Mouse (Mus musculus) limb, embryonic 14.5 days (tissue): ENCODE data around the gene Akap6. TPM values are rescaled to one million over a fixed set of nuclear protein-coding genes. Genes with fewer than 3 reads are reported as not detected.

Experiments used
- ATAC-seq: fragments of 200-750 bp; cut with Nextera tagmentation; 2 replicates; pipeline ENCODE4 v1.8.0; 2017; ENCODE audit warnings: low read depth, moderate number of reproducible peaks, moderate TSS enrichment; ENCODE audit not compliant: low FRiP score
- DNase-seq: peaks from one replicate; pipeline ENCODE4 v3.0.0-alpha.2; 2015; ENCODE audit warnings: low spot score
- H3K27ac ChIP-seq: fragments of 300-500 bp; sonication (generic); replicated peaks from 2 replicates; pipeline ENCODE4 v1.5.1; 2014; ENCODE audit warnings: low read depth, mild to moderate bottlenecking, low read length, moderate library complexity, mixed read lengths
- H3K27me3 ChIP-seq: fragments of 300-500 bp; sonication (generic); 2 replicates; pipeline ENCODE4 v1.6.1; 2014; ENCODE audit warnings: low read length, mixed read lengths; ENCODE audit not compliant: control insufficient read depth, insufficient read depth
- H3K36me3 ChIP-seq: fragments of 300-500 bp; sonication (generic); 2 replicates; pipeline ENCODE4 v1.6.1; 2014; ENCODE audit warnings: mild to moderate bottlenecking, low read length, moderate library complexity, mixed read lengths; ENCODE audit not compliant: control insufficient read depth, insufficient read depth
- H3K4me1 ChIP-seq: fragments of 300-500 bp; sonication (generic); 2 replicates; pipeline ENCODE4 v1.6.1; 2014; ENCODE audit warnings: antibody characterized with exemption, low read length, mixed read lengths; ENCODE audit not compliant: control insufficient read depth, insufficient read depth
- H3K4me2 ChIP-seq: fragments of 300-500 bp; sonication (generic); replicated peaks from 2 replicates; pipeline ENCODE4 v1.6.1; 2014; ENCODE audit warnings: low read depth, mild to moderate bottlenecking, low read length, moderate library complexity; ENCODE audit not compliant: severe bottlenecking
- H3K4me3 ChIP-seq: fragments of 300-500 bp; sonication (generic); replicated peaks from 2 replicates; pipeline ENCODE4 v1.5.1; 2014; ENCODE audit warnings: low read length
- H3K9ac ChIP-seq: fragments of 300-500 bp; sonication (generic); 2 replicates; pipeline ENCODE4 v1.6.1; 2014; ENCODE audit warnings: mild to moderate bottlenecking, low read depth, low read length, moderate library complexity; ENCODE audit not compliant: severe bottlenecking
- H3K9me3 ChIP-seq: fragments of 300-500 bp; sonication (generic); 2 replicates; pipeline ENCODE4 v1.6.1; 2016; ENCODE audit warnings: low read length; ENCODE audit not compliant: control insufficient read depth
- POLR2A ChIP-seq: fragments of 200-500 bp; IDR thresholded peaks from 2 replicates; pipeline ENCODE4 v1.8.0; 2012; ENCODE audit warnings: inconsistent platforms, mild to moderate bottlenecking, moderate library complexity, borderline replicate concordance; ENCODE audit not compliant: insufficient read depth, insufficient read length; ENCODE audit errors: extremely low read depth
- WGBS: fragments of 180-500 bp; shearing (Covaris S2); extraction: QIAGEN DNeasy Blood & Tissue Kit; methylation state at CpG from one replicate; pipeline ENCODE4 v1.1.7; 2014; 5-methylcytosine and 5-hydroxymethylcytosine counted together
- polyA plus RNA-seq, 2 experiments: library from polyadenylated mRNA; depleted of rRNA in 1 of 2; stranded (reverse) in 1 of 2; unstranded in 1 of 2; fragments of >200 nt; fragmentation: Nextera tagmentation in 1 of 2; extraction: Ambion mirVana in 1 of 2; gene quantifications; 2 replicates each; pipeline versions ENCODE4 v1.2.1 to v1.2.3; 2012 to 2014

Gene Akap6
- polyA plus RNA-seq, 2 experiments = 1.2 to 1.6 TPM

DNA sequence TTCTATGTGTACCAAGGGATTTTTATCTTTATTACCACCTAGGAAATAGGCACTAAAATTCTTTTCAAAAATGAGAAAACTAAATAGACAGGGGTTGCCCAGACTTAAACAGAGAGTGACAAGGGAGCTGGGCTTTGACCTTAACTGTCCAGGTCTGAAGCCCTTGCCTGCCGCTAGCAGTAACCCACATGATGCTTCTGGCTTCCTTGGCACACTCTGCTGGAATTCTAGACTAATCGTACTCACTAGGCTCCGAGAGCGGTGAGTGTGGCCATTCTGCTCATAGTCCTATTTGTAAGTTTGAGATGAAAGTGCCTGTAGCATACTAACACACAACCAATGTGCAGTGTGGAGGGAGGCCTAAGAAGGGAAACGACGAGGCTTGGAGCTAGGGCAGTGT, 223.3 kb downstream of the Akap6 start:
- TF ChIP-seq POLR2A = no peak
- H3K27ac ChIP-seq = no peak overlapping the region
- no peaks in the 10 kb centered on the region for H3K27me3 ChIP-seq
- DNase-seq (no peak), ATAC-seq (no peak)
- no peak overlapping the region for H3K4me3 ChIP-seq
- H3K9ac ChIP-seq = no peak overlapping the region
- peaks cover 2% of the 10 kb centered on the region; the same call in 1 of the 2 replicates for H3K4me1 ChIP-seq
- no peaks in the 10 kb centered on the region for H3K36me3 ChIP-seq
- H3K4me2 ChIP-seq = no peak overlapping the region
- H3K9me3 ChIP-seq = no peaks in the 10 kb centered on the region
- WGBS = 83% methylated on average over 6 of the region's 6 CpGs

DNA sequence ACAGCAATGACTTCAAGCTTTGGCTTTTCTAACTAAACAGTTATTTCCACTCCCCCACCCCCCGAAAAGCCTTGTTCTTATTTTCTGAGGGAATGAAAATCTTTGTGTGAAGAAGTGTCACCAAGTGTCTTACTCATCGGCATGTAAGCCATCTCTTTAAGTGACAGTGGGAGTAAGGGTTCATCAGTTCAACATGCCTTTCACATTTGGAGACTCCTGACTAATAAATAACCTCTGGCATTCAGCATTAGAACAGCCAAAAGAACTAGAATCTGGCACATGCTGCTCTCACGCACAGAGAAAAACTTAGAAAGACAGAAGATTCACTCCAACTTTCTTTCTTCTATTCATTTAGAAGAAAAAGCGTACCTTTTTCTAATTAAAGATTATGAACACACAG, 226.3 kb downstream of the Akap6 start:
- no peak for TF ChIP-seq POLR2A
- H3K9me3 ChIP-seq = no peaks in the 10 kb centered on the region
- H3K4me2 ChIP-seq = no peak overlapping the region
- ATAC-seq (no peak), DNase-seq (peak; percentile 26)
- 52% methylated on average over 4 of the region's 4 CpGs for WGBS
- H3K9ac ChIP-seq = no peak overlapping the region
- no peaks in the 10 kb centered on the region for H3K36me3 ChIP-seq
- H3K27me3 ChIP-seq = no peaks in the 10 kb centered on the region
- no peak overlapping the region for H3K4me3 ChIP-seq
- H3K4me1 ChIP-seq = no peaks in the 10 kb centered on the region; the same call in 1 of the 2 replicates
- no peak overlapping the region for H3K27ac ChIP-seq

GRCm38 (mm10) chr12:52933832-52934231, 234.6 kb downstream of the Akap6 start:
- Histone ChIP-seq H3K4me1 (no peaks in the 10 kb centered on the region), H3K27ac (no peak overlapping the region), H3K4me3 (no peak overlapping the region), H3K36me3 (no peaks in the 10 kb centered on the region), H3K9me3 (no peaks in the 10 kb centered on the region), H3K9ac (no peak overlapping the region), H3K4me2 (no peak overlapping the region), H3K27me3 (no peaks in the 10 kb centered on the region)
- no peak for ATAC-seq
- WGBS = 61% methylated on average over 5 of the region's 13 CpGs
- DNase-seq = no peak
- no peak for TF ChIP-seq POLR2A

DNA sequence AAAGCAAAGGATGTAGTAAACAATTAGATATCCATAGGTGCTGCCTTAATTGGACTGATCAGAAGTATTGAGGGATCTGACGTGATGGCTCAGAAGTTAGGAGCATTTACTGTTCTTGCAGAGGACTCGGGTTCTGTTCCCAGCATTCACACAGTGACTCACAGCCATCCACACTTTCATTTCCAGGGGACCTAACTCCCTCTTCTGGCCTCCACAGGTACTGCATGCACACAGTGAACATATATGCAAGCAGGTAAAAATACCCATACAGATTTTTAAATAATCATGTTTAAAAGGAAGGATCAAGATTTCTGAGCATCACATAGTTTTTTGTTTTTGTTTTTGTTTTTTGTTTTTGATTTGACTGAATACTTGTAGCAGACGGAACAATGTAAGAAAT, 235.8 kb downstream of the Akap6 start:
- no peak overlapping the region for H3K27ac ChIP-seq
- H3K9ac ChIP-seq = no peak overlapping the region
- H3K36me3 ChIP-seq = no peaks in the 10 kb centered on the region
- no peaks in the 10 kb centered on the region for H3K9me3 ChIP-seq
- ATAC-seq = no peak
- no peak overlapping the region for H3K4me3 ChIP-seq
- no peak for TF ChIP-seq POLR2A
- DNase-seq = no peak
- over 99% methylated on average over 3 of the region's 3 CpGs for WGBS
- H3K4me1 ChIP-seq = peaks cover 4% of the 10 kb centered on the region; the same call in 1 of the 2 replicates
- no peaks in the 10 kb centered on the region for H3K27me3 ChIP-seq
- no peak overlapping the region for H3K4me2 ChIP-seq

- WGBS = 45% methylated on average over 5 of the region's 5 CpGs
- H3K9ac ChIP-seq = no peak overlapping the region
- H3K36me3 ChIP-seq = no peaks in the 10 kb centered on the region
- H3K4me3 ChIP-seq = no peak overlapping the region
- no peak overlapping the region for H3K4me2 ChIP-seq
- no peak overlapping the region for H3K27ac ChIP-seq
- no peak for ATAC-seq
- TF ChIP-seq POLR2A = no peak
- peaks cover 4% of the 10 kb centered on the region; the same call in 1 of the 2 replicates for H3K4me1 ChIP-seq
- DNase-seq = no peak
- H3K9me3 ChIP-seq = no peaks in the 10 kb centered on the region
- H3K27me3 ChIP-seq = no peaks in the 10 kb centered on the region
Observed at GRCm38 (mm10) chr12:52938786-52939185, 239.6 kb downstream of the Akap6 start.
